Mouse (Mus musculus): ENCODE measurements at regions not wholly inside any gene's neighbourhood (a gene's known extent, or its start where the extent isn't known, plus 50 kb on each side); places are given as distances from the start of the nearest gene placed in this dataset.

DNA sequence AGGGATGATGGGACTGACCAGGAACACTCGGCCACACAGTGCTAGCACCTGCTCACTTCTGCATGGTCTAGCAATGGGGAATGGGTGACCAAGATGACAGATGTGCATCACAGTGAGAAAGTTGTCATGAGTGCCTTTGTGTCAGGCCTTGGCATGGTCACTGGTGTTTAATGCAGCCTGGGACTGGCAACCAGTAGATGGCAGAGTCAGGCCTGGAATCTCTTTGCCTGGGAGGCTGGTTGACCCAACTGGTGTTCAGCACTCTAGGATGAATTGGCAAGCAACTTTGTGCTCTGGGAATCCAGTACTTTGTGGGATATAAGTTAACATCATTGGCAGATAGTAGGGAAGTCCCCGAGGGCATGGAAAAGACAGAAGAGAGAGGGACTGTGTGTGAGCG is 103.0 kb downstream of the Sec61b start:
- no peak for TF ChIP-seq EP300 (IDR thresholded peaks at IDR 0.05; ENCODE audit: low read depth)
- peak; percentile 26; the same call in 1 of the 2 replicates for TF ChIP-seq CTCF (IDR thresholded peaks at IDR 0.05; ENCODE audit: low read depth)
